Comparison of ENCODE assay signal across 8 mouse cellular contexts in genomic region chr15:83034275-83034977, GRCm38 (mm10). TPM values are rescaled to one million over a fixed set of nuclear protein-coding genes. Genes with fewer than 3 reads are reported as not detected.
A peak's percentile ranks its signal among the peaks of the same experiment; 100 is the strongest.
DNase-seq lines count a peak whose midpoint lies in the region; ATAC-seq and TF ChIP-seq lines count a peak whose summit lies in the region.

No protein-coding gene starts in this region.

- WGBS in lung, embryonic 14.5 days, result 10% methylated on average over 17 of the region's 17 CpGs
- WGBS in hindbrain, embryonic 14.5 days, result 5% methylated on average over 17 of the region's 17 CpGs
- 37% methylated on average over 17 of the region's 17 CpGs for WGBS in liver, embryonic 15.5 days (ENCODE audit: insufficient replicate concordance)

- no peak for TF ChIP-seq CTCF in lung, embryonic 14.5 days (IDR thresholded peaks at IDR 0.05; ENCODE audit: low read depth)

- peaks cover 27% of the 10 kb centered on the region for H3K4me1 ChIP-seq in lung, embryonic 14.5 days (ENCODE audit: insufficient read depth)
- peaks cover 45% of the 10 kb centered on the region for H3K4me1 ChIP-seq in hindbrain, embryonic 14.5 days (replicated peaks; ENCODE audit: control insufficient read depth, insufficient read depth, low read length)
- peaks cover 16% of the 10 kb centered on the region for H3K4me1 ChIP-seq in liver, embryonic 15.5 days (replicated peaks)

- H3K27ac ChIP-seq in lung, embryonic 14.5 days (ENCODE audit: low read depth), result no peak overlapping the region
- H3K27ac ChIP-seq in hindbrain, embryonic 14.5 days, result no peak overlapping the region
- no peak overlapping the region for H3K27ac ChIP-seq in liver, embryonic 15.5 days (replicated peaks)

- H3K4me3 ChIP-seq in lung, embryonic 14.5 days (ENCODE audit: low read depth, low read length), result no peak overlapping the region
- no peak overlapping the region for H3K4me3 ChIP-seq in hindbrain, embryonic 14.5 days (replicated peaks; ENCODE audit: low read length)
- peak overlapping the region; percentile 50 for H3K4me3 ChIP-seq in liver, embryonic 15.5 days (replicated peaks)

- peaks cover 12% of the 10 kb centered on the region; the same call in 1 of the 2 replicates for H3K27me3 ChIP-seq in lung, embryonic 14.5 days (ENCODE audit: insufficient read depth, low read length)
- 0 out of 2 replicates have a peak, but pooled peaks cover 4% of the 10 kb centered on the region for H3K27me3 ChIP-seq in hindbrain, embryonic 14.5 days (ENCODE audit: control insufficient read depth, insufficient read depth, low read length)
- H3K27me3 ChIP-seq in liver, embryonic 15.5 days, result peaks cover 29% of the 10 kb centered on the region

- no peaks in the 10 kb centered on the region for H3K36me3 ChIP-seq in lung, embryonic 14.5 days (ENCODE audit: insufficient read depth)
- H3K36me3 ChIP-seq in hindbrain, embryonic 14.5 days (replicated peaks; ENCODE audit: control insufficient read depth, insufficient read depth), result no peaks in the 10 kb centered on the region
- no peaks in the 10 kb centered on the region for H3K36me3 ChIP-seq in liver, embryonic 15.5 days (replicated peaks)

- no peaks in the 10 kb centered on the region for H3K9me3 ChIP-seq in lung, embryonic 14.5 days (ENCODE audit: low read depth, low read length)
- H3K9me3 ChIP-seq in hindbrain, embryonic 14.5 days (ENCODE audit: control insufficient read depth, low read length), result no peaks in the 10 kb centered on the region
- H3K9me3 ChIP-seq in liver, embryonic 15.5 days (replicated peaks), result no peaks in the 10 kb centered on the region

- ATAC-seq in lung, embryonic 14.5 days (ENCODE audit: insufficient read depth), result no peak
- ATAC-seq in hindbrain, embryonic 14.5 days (ENCODE audit: low FRiP score), result peak; percentile 41; the same call in 1 of the 2 replicates
- no peak for ATAC-seq in liver, embryonic 15.5 days (ENCODE audit: insufficient read depth)
- no peak for ATAC-seq in monocyte, adult 5-6 weeks (replicated peaks; ENCODE audit: insufficient number of reproducible peaks, low FRiP score, low TSS enrichment, poor library complexity, severe bottlenecking)

- H3K4me2 ChIP-seq in lung, embryonic 14.5 days, result peak overlapping the region; percentile 34; the same call in 1 of the 2 replicates
- peak overlapping the region; percentile 42 for H3K4me2 ChIP-seq in hindbrain, embryonic 14.5 days (replicated peaks)
- H3K4me2 ChIP-seq in liver, embryonic 15.5 days, result peak overlapping the region; percentile 40

- H3K9ac ChIP-seq in lung, embryonic 14.5 days, result no peak overlapping the region
- H3K9ac ChIP-seq in hindbrain, embryonic 14.5 days, result no peak overlapping the region
- H3K9ac ChIP-seq in liver, embryonic 15.5 days, result no peak overlapping the region

- peak; percentile 45 for DNase-seq in lung, embryonic 14.5 days
- no peak for DNase-seq in lung, adult 18-20 months
- DNase-seq in embryo, embryonic 10.5 days (ENCODE audit: low spot score), result peak; percentile 64
- DNase-seq in hindbrain, embryonic 14.5 days (ENCODE audit: low spot score), result peak; percentile 73
- peak; percentile 43 to 65 for DNase-seq in right cerebral cortex, postnatal 36 days (ENCODE audit: low spot score in 2 of 2)
- DNase-seq in kidney, postnatal 14 days, result no peak

RNA-seq across cellular contexts. Expression of gene Nfam1, which starts 1.3 kb away (rescaled TPM):
- polyA plus RNA-seq in lung, embryonic 14.5 days (2014; fragmentation: Nextera tagmentation; extraction: Ambion mirVana), result 3.6 and 3.9 TPM in 2 replicates
- polyA plus RNA-seq in hindbrain, embryonic 14.5 days (2014; fragmentation: Nextera tagmentation; extraction: Ambion mirVana), result 1.9 and 2.1 TPM in 2 replicates
- 12.1 and 12.8 TPM in 2 replicates for polyA plus RNA-seq in liver, embryonic 15.5 days (2015; fragmentation: Nextera tagmentation; extraction: Ambion mirVana)
- 156 to 182 TPM (median 181 TPM) in 3 replicates for total RNA-seq in monocyte, adult 5-6 weeks (2017)

RNA-seq across cellular contexts. Expression of gene Tcf20, which starts 46.8 kb away (rescaled TPM):
- polyA plus RNA-seq in lung, embryonic 14.5 days (2014; fragmentation: Nextera tagmentation; extraction: Ambion mirVana), result 9.9 and 10.9 TPM in 2 replicates
- 14.0 TPM in 2 replicates for polyA plus RNA-seq in hindbrain, embryonic 14.5 days (2014; fragmentation: Nextera tagmentation; extraction: Ambion mirVana)
- polyA plus RNA-seq in liver, embryonic 15.5 days (2015; fragmentation: Nextera tagmentation; extraction: Ambion mirVana), result 2.1 and 2.4 TPM in 2 replicates
- total RNA-seq in monocyte, adult 5-6 weeks (2017), result 77.4 to 104 TPM (median 81.3 TPM) in 3 replicates

RNA-seq across cellular contexts. Expression of gene Serhl, which starts 54.9 kb away (rescaled TPM):
- polyA plus RNA-seq in lung, embryonic 14.5 days (2014; fragmentation: Nextera tagmentation; extraction: Ambion mirVana), result 60.6 and 68.1 TPM in 2 replicates
- polyA plus RNA-seq in hindbrain, embryonic 14.5 days (2014; fragmentation: Nextera tagmentation; extraction: Ambion mirVana), result 31.4 and 34.8 TPM in 2 replicates
- polyA plus RNA-seq in liver, embryonic 15.5 days (2015; fragmentation: Nextera tagmentation; extraction: Ambion mirVana), result 16.0 TPM in 2 replicates
- 16.9 to 26.7 TPM (median 20.9 TPM) in 3 replicates for total RNA-seq in monocyte, adult 5-6 weeks (2017)

Comparison
In these comparisons a context has a peak if more than half of its experiments do, and no peak if none do; other contexts are left out.
1. DNase-seq: peak in lung, embryonic 14.5 days (single experiment), embryo, embryonic 10.5 days (single experiment), hindbrain, embryonic 14.5 days (single experiment) and right cerebral cortex, postnatal 36 days (2 of 2); none in lung, adult 18-20 months (0 of 2) and kidney, postnatal 14 days (single experiment).
2. Peak in every context shown above with its lines, with median percentiles within 50 percentile points of each other: H3K4me2 ChIP-seq.